Mouse (Mus musculus) c-Kit-positive CD71-positive TER-119-negative erythroid progenitor cells, embryonic 14.5 days (primary cell): ENCODE results near the gene Ptgs1.
A peak's percentile ranks its signal among the peaks of the same experiment; 100 is the strongest.
"Not testable (repeated sequence)": the region's sequence is repeated elsewhere in the genome, so short reads cannot be mapped to it uniquely, and the experiment has no call there.

Experiments
- DNase-seq: peaks from one replicate; pipeline ENCODE4 v3.0.0-alpha.2; 2013; ENCODE audit warnings: low read depth

The Ptgs1 gene

DNA sequence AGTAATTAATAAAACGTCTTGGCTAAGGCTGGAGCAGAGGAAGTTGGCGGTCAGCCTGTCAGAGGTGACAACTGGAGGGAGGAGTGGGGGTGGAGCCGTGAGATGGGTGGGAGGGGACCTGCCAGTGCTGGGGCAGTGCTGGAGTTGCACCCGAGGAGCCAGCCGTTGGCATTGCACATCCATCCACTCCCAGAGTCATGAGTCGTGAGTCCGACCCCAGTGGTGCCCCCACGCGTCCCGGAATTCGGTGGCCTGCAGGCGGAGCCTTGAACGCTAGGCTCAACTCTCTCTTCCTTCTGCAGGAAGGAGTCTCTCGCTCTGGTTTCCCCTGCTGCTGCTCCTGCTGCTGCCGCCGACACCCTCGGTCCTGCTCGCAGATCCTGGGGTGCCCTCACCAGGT, at the start of gene Ptgs1:
TSS of gene Ptgs1 (plus strand) at position 61 of the 400 bp plus-strand sequence.
- peak; percentile 8 for DNase-seq

GRCm38 (mm10) chr2:36181587-36182368, 48.4 kb upstream of the Ptgs1 start:
- DNase-seq: not testable (repeated sequence)

- no peak for DNase-seq
These were observed 46.9 kb upstream of the Ptgs1 start for GRCm38 (mm10) chr2:36183278-36183677.

- DNase-seq: no peak
These were observed 46.0 kb upstream of the Ptgs1 start for GRCm38 (mm10) chr2:36184192-36184591.

- no peak for DNase-seq
These were observed 45.4 kb upstream of the Ptgs1 start for GRCm38 (mm10) chr2:36184876-36185275.

- DNase-seq: not testable (repeated sequence)
These were observed 41.0 kb upstream of the Ptgs1 start for GRCm38 (mm10) chr2:36189200-36189599.

DNA sequence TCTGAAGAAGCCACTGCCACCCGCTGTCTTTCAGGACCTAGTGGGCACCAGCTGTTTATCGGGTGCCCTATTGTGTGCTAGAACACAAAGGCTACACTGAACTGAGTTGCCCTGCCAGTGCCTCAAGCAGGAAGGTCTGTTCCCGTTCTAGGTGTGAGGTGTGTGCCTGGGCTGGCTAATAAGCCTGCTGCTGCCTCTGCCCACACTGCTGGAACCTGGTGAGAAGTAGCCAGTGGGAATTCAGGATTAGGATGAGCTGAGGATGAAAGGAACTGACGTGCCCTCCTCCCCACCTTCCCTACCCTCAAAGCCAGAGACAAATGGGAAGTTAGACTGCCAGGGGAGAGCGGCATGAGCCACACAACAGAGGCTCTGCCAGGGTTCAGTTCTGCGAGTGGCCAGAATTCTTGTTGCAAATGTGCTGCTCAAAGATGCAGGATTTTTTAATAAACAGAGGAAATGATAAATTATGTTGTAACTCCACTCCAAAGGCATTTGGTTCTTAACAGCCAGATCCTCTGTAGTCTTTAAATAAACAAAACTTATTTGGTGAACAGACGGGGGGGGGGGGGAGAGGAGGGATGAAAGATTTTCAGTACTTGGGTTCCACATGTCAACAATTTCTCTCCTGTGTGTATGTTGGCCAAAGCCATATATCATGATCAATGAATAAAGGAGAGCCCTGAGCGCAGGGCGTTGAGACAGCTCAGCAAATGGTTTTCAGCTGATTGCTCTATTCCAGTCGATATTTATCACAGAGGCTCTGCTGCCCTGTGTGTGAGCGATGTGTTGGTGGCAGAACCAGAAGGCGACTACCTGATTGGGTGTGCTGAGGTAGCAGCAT, 38.9 kb upstream of the Ptgs1 start:
- DNase-seq: no peak

GRCm38 (mm10) chr2:36197021-36197420, 33.2 kb upstream of the Ptgs1 start:
- no peak for DNase-seq

DNA sequence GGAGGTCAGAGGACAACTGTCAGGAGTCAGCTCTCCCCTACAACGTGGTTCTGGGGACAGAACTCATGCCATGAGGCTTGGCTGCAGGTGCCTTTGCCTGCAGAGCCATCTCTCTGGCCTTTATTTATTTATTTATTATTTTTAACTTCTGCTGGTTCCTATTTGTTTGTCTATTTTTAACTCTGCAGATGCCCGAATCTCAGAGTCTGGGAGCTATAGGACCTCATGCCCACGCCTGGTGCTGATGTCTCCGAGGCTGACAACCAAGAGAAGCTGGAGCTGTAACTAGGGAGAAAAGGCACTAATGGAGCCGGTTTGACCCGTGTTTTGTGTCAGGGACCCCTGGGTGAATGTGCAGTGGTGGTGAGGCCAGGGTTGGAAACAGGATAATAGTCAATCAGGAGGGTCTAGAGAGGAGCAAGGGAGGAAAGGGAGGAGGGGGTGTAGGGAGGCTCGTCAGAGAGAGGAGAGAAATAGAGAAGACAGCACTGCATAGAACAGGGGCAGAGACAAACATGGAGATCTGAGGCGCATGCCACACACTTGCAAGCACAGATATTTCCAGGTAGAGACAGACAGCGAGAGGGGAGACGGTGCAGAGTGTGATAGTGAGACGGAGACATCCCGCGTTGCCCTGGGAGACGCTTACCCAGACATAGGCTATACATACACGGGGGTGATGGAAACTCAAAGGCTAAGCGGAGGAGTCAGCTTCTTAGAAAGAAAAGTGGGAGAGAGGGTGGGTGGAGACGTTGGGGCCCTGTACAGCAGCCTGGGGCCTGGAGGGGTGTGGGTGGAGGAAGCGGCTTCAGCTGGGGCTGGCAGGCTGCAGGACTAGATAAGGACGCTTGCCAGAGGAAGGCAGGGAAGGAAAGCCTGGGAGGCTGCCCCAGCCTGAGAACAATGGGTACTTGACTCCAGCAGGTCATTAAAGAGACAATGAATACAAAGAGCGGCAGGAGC, 32.0 kb upstream of the Ptgs1 start:
- DNase-seq: peak; percentile 84

DNA sequence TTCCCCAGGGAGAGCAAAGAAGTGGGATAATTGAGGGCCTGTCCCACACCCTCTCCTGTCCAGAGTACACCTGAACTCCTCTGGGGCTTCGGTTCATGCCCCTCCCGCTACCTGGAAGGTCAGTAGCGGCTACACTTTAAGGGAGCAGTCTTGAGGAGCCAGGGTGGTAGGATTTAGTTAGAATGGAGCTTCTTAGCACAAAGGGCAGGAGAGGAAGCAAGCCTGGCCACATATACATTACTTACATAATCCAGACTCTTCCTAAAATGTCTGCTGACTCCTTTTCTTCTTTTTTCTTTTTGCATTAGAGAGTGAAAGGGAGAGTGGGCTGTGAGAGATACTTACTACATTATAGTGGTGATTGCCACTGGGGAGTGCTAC, 31.4 kb upstream of the Ptgs1 start:
- no peak for DNase-seq

DNA sequence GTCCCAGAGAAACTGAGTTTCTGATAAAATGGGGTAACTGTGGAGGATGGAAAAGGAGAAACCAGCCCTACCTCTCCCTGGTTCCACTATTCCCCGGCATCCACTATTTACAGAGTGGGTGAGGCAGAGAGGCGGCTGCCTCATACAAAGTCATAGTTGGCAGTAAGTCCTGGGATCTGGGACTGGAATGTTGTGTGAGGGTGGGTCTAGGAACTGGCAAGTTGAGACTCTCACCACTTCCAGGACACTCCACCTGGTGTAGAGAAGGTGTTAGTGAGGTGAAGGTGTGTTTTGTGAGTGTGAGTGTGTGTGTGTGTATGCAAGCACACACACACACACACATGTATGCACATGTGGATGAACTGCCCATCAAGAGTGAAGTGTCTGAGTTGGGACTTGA, 29.4 kb upstream of the Ptgs1 start:
- DNase-seq: no peak

- no peak for DNase-seq
These were observed 28.2 kb upstream of the Ptgs1 start for GRCm38 (mm10) chr2:36201756-36202610.

DNA sequence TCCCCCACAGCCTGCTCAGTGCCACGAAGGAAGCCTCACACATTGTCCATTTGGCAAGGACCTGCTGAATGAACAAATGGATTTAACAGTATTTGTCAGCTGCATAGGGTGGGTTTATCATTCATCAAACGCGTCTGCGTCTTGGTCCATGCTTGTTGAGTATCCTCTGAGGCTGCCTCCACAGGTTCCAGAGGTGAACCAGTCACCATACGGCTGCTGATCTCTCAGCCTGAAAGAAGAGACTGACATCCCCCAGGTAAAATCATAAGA, 27.7 kb upstream of the Ptgs1 start:
- DNase-seq: no peak

DNA sequence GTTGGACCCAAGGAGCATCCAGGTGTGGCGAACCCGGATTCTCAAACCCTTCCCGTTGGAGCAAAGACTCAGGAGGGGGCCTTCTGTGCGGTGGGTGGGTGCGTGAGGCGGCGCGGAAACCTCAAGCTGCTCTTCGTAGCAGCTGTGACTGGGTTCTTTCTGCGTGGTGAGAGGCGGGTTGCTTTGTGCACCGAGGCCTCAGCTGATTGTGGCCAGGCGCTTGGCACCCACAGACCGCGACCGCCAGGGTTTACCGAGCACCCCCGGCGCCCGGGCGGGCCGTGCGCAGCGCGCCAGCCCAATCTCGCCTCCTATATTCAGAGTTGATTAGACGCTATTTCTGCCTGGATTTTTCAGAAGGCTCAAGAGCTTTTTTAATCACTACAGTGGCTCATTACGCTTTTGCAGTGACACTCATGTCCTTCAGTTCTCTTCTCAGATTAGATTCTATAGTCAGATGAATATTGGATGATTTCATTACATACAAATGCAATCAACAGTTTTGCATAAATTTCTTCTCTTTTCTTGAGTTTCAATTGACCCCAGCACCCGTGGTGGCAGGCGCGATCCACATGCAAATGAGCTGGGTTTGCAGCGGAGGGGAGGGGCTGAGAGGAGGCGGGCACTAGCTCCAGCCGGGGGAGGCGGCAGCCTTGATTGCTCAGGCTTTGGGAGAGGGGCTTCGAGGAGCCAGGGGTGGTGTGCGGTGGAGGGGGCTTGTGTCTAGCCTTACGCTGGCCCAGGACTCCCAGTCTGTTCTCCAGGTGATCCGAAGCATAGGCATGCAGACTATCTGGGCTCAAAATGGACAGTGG, 27.0 kb upstream of the Ptgs1 start:
- DNase-seq: no peak

GRCm38 (mm10) chr2:36204595-36204994, 25.6 kb upstream of the Ptgs1 start:
- DNase-seq: no peak

- no peak for DNase-seq
These were observed 23.2 kb upstream of the Ptgs1 start for GRCm38 (mm10) chr2:36207071-36207470.

DNA sequence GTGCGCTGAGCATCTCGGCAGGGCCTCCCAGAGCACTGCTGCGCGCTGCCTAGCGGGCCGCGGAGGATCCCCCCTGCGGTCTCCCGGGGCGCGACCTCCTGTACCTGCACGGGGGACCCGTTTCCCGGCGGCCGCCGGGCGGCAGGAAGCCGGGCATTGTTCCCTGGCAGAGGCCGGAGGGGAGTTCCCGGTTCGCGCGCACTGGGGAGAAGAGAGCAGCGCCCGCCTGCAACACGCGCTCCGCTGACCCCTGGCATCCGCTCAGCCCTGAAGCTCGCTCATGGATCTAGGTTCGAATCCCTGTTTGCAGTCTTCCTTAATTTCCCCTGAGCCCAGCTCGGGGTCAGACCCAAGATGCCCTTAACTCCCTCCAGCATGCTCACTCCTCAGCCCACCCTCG, 19.4 kb upstream of the Ptgs1 start:
- no peak for DNase-seq

- DNase-seq: no peak
These were observed 18.4 kb upstream of the Ptgs1 start for GRCm38 (mm10) chr2:36211785-36212184.

- DNase-seq: no peak
These were observed 17.1 kb upstream of the Ptgs1 start for GRCm38 (mm10) chr2:36213108-36213507.

DNA sequence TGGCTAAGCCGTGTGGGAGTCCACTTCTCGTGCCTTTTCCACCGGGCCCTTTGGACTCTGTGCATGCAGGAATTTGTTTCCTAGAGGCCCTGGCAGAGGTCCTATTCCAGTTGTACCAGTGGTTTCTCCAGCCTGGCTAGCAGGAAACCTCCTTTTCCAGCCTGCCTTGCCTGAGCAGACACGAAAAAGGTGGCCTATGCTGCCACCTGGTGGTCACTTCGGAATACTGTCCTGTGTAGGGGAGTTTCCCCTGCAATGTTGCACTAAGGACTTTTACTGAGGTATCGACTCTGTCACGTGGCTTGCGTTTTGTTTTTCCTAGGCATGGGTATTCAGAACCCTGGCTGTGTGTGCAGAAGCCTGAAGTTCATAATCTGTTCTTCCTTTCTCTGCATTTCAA, 16.2 kb upstream of the Ptgs1 start:
- DNase-seq: peak; percentile 80

- no peak for DNase-seq
These were observed 15.8 kb upstream of the Ptgs1 start for GRCm38 (mm10) chr2:36214425-36214824.
